Mouse (Mus musculus) adrenal gland, adult 18-20 months (tissue): ENCODE measurements around the gene Chad. TPM values are rescaled to one million over a fixed set of nuclear protein-coding genes. Genes with fewer than 3 reads are reported as not detected.

ENCODE experiments used
- DNase-seq, 2 experiments: peaks; one replicate each; pipeline ENCODE4 v3.0.0; 2021 to 2022; ENCODE audit warnings: low spot score in 2 of 2
- long read RNA-seq, 2 experiments: library from polyadenylated mRNA; stranded (forward); transcript quantifications; one replicate each; pipeline ENCODE4 v2.0.0; 2021
- total RNA-seq, 2 experiments: library from RNA; stranded (reverse); gene quantifications; 1 replicate in 1 of 2; 2 replicates in 1 of 2; pipeline ENCODE4 v1.2.3; 2021

Gene Chad
- total RNA-seq: not detected
- long read RNA-seq, experiment 1: 0 reads
- long read RNA-seq, experiment 2: 0 reads

GRCm38 (mm10) chr11:94564437-94565150 is at the start of gene Chad:
Gene Chad (plus strand): TSS chr11:94565047.
- peak in 1 of 2 experiments; percentile 47 for DNase-seq

- peak; percentile 59 to 65 for DNase-seq
Observed at GRCm38 (mm10) chr11:94521219-94521843, 43.5 kb upstream of the Chad start, which contains the start of gene Mycbpap. Gene Mycbpap (minus strand): TSS chr11:94521742.

GRCm38 (mm10) chr11:94526171-94526879 is 38.5 kb upstream of the Chad start:
- DNase-seq: no peak

- no peak for DNase-seq
Observed at GRCm38 (mm10) chr11:94528879-94529278, 36.0 kb upstream of the Chad start.

GRCm38 (mm10) chr11:94533171-94533570 is 31.7 kb upstream of the Chad start:
- no peak for DNase-seq

GRCm38 (mm10) chr11:94538733-94539292 is 26.0 kb upstream of the Chad start:
- DNase-seq: no peak

- no peak for DNase-seq
Observed at GRCm38 (mm10) chr11:94539761-94540160, 25.1 kb upstream of the Chad start.

- DNase-seq: no peak
Observed at GRCm38 (mm10) chr11:94542400-94542799, 22.4 kb upstream of the Chad start.

GRCm38 (mm10) chr11:94543344-94543743 is 21.5 kb upstream of the Chad start:
- no peak for DNase-seq

- DNase-seq: peak; percentile 94 to 96
Observed at GRCm38 (mm10) chr11:94543932-94544331, 20.9 kb upstream of the Chad start.

- DNase-seq: no peak
Observed at GRCm38 (mm10) chr11:94544422-94544821, 20.4 kb upstream of the Chad start.

GRCm38 (mm10) chr11:94546381-94546780 is 18.5 kb upstream of the Chad start:
- DNase-seq: no peak

- no peak for DNase-seq
Observed at GRCm38 (mm10) chr11:94547271-94547670, 17.6 kb upstream of the Chad start.

GRCm38 (mm10) chr11:94548041-94548784 is 16.6 kb upstream of the Chad start:
- peak; percentile 55 to 60 for DNase-seq

GRCm38 (mm10) chr11:94548888-94549690 is 15.8 kb upstream of the Chad start, which contains the start of gene Rsad1:
Gene Rsad1 (minus strand): TSS chr11:94549255.
- DNase-seq: peak; percentile 96 to 98

- DNase-seq: no peak
Observed at GRCm38 (mm10) chr11:94549691-94550441, 15.0 kb upstream of the Chad start.

- DNase-seq: no peak
Observed at GRCm38 (mm10) chr11:94550442-94550744, 14.5 kb upstream of the Chad start.

- no peak for DNase-seq
Observed at GRCm38 (mm10) chr11:94558226-94558625, 6.6 kb upstream of the Chad start.

- DNase-seq: no peak
Observed at GRCm38 (mm10) chr11:94563383-94563782, 1.5 kb upstream of the Chad start.
